Mouse (Mus musculus) bone marrow, adult 2 months (tissue): ENCODE data around the gene Trrap. TPM values are rescaled to one million over a fixed set of nuclear protein-coding genes. Genes with fewer than 3 reads are reported as not detected.

Experiments used
- H3K27ac ChIP-seq: fragments of 200-500 bp; 2 replicates; pipeline ENCODE4 v1.5.1; 2012; ENCODE audit warnings: low read depth, mild to moderate bottlenecking, control low read depth, inconsistent platforms, low read length; ENCODE audit not compliant: control insufficient read depth, poor library complexity, insufficient read depth
- H3K4me1 ChIP-seq: fragments of 200-500 bp; 2 replicates; pipeline ENCODE4 v1.6.1; 2011; ENCODE audit warnings: low read length; ENCODE audit not compliant: control insufficient read depth, insufficient read depth
- H3K4me3 ChIP-seq: fragments of 200-500 bp; replicated peaks from 2 replicates; pipeline ENCODE3; 2011; ENCODE audit warnings: mild to moderate bottlenecking, low read depth, low read length, control low read depth; ENCODE audit not compliant: control insufficient read depth
- CTCF ChIP-seq: fragments of 200-500 bp; IDR thresholded peaks from 2 replicates; pipeline ENCODE4 v1.5.1; 2011; ENCODE audit warnings: low read length, control low read depth; ENCODE audit not compliant: control insufficient read depth, insufficient read depth
- POLR2A ChIP-seq: fragments of 200-500 bp; IDR thresholded peaks from 2 replicates; pipeline ENCODE4 v1.6.1; 2011; ENCODE audit warnings: low read depth, mild to moderate bottlenecking, control low read depth, low read length, borderline replicate concordance; ENCODE audit not compliant: control insufficient read depth
- WGBS: fragments of 180-500 bp; shearing (Covaris S2); methylation state at CpG from one replicate; pipeline ENCODE4 v1.1.7; 2018; 5-methylcytosine and 5-hydroxymethylcytosine counted together
- polyA plus RNA-seq: library from polyadenylated mRNA; stranded (reverse); fragments of >200 nt; gene quantifications from 2 replicates; pipeline ENCODE4 v1.2.4, GENCODE M21; 2011; ENCODE audit warnings: low replicate concordance; ENCODE audit not compliant: missing spikeins, insufficient read depth, insufficient read length

Trrap gene
- polyA plus RNA-seq, 1 experiment: 39.9 TPM

DNA sequence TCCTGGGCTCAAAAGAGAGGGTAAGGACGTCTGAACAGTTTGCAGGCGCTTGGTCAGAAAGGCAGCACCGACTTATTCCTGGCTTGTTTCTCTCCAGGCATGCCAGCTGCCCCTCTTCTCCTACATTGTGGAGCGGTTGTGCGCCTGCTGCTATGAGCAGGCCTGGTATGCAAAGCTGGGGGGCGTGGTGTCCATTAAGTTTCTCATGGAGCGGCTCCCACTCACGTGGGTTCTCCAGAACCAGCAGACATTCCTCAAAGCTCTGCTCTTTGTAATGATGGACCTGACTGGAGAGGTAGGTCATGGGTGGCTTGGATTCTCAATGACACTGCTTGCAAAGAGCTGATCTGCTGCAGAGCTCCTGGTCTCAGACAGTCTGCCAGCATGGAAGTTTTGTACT, 35.5 kb downstream of the Trrap start:
- H3K27ac ChIP-seq: no peak overlapping the region
- 93% methylated on average over 8 of the region's 8 CpGs for WGBS
- H3K4me1 ChIP-seq: no peaks in the 10 kb centered on the region
- TF ChIP-seq CTCF (no peak), POLR2A (no peak)
- H3K4me3 ChIP-seq: no peak overlapping the region

DNA sequence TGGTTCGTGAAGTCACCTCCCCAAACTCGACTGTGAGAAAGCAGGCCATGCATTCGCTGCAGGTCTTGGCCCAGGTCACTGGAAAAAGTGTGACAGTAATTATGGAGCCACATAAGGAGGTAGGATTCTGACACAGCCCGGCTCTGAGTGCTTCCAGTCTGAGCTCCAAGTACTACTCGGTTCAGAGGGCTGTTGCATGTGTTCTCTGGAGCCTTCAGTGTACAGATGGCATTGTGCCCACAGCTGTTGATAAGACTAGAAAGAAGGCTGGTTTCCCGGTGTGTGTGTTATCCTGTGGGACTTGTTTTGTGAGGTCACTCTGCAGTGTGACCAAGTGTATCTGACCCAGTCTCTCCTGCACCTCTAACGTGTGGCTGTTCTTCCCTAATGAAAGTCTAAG, 36.6 kb downstream of the Trrap start:
- WGBS: 82% methylated on average over 7 of the region's 7 CpGs
- no peak for TF ChIP-seq CTCF
- no peak for TF ChIP-seq POLR2A
- Histone ChIP-seq H3K4me1 (no peaks in the 10 kb centered on the region), H3K27ac (no peak overlapping the region), H3K4me3 (no peak overlapping the region)

DNA sequence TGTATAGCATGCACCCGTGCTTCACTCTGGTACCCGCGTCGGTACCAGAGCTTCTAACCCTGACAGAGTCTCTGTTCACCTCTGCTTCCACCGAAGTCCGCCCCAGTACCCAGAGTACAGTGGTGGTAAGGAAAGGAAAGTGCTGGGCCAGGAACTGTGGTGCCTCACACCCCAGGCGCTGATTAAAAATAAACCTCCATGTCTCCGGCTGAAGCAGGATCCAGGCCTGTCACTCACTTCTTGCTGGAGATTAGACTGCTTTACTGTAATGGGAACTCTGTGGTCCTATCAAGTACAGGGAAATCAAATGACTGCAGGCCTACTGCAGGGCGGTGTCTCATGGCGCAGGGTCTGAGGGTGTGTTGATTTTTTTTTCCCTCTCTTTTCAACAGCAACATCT, 39.4 kb downstream of the Trrap start:
- H3K4me3 ChIP-seq: no peak overlapping the region
- TF ChIP-seq CTCF: no peak
- TF ChIP-seq POLR2A: no peak
- 89% methylated on average over 10 of the region's 10 CpGs for WGBS
- H3K27ac ChIP-seq: no peak overlapping the region
- no peaks in the 10 kb centered on the region for H3K4me1 ChIP-seq

DNA sequence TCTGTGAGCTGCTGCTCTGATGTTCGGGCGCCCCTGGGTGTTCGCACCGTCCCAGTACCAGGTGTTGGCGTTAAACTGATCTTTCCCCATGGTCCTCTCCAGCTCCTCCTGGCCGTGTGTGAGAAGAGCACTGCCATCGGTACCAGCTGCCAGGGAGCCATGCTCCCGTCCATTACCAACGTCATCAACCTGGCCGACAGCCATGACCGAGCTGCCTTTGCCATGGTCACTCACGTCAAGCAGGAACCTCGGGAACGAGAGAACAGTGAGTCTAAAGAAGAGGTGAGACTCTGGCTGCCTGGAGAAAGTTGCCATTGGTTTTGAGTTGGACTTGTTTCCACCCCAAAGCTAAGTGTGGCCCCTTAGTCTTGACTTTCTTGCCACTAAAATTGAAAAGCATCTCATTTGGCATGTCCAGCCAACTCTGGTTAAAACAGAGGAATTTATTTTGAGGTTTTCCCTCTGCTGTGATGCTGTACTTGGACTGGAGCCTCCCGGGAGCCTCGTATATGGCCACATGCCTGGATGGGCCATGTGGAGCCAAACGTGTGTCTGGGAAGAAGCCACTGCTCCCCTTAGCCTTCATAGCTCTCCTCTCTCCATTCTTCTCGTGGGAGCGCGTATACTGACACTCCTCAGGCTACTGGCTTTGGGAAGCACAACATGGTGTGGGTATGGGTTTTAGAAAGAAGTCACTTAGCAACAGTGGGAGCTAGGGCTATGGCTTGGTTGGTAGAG, 61.0 kb downstream of the Trrap start:
- H3K27ac ChIP-seq: no peak overlapping the region
- no peaks in the 10 kb centered on the region for H3K4me1 ChIP-seq
- no peak overlapping the region for H3K4me3 ChIP-seq
- TF ChIP-seq CTCF: no peak
- no peak for TF ChIP-seq POLR2A
- 93% methylated on average over 20 of the region's 20 CpGs for WGBS

- Histone ChIP-seq H3K4me3 (no peak overlapping the region), H3K4me1 (no peaks in the 10 kb centered on the region), H3K27ac (no peak overlapping the region)
- TF ChIP-seq POLR2A (no peak), CTCF (no peak)
- WGBS: 84% methylated on average over 4 of the region's 4 CpGs
These were observed 62.1 kb downstream of the Trrap start for GRCm38 (mm10) chr5:144829631-144830030.

DNA sequence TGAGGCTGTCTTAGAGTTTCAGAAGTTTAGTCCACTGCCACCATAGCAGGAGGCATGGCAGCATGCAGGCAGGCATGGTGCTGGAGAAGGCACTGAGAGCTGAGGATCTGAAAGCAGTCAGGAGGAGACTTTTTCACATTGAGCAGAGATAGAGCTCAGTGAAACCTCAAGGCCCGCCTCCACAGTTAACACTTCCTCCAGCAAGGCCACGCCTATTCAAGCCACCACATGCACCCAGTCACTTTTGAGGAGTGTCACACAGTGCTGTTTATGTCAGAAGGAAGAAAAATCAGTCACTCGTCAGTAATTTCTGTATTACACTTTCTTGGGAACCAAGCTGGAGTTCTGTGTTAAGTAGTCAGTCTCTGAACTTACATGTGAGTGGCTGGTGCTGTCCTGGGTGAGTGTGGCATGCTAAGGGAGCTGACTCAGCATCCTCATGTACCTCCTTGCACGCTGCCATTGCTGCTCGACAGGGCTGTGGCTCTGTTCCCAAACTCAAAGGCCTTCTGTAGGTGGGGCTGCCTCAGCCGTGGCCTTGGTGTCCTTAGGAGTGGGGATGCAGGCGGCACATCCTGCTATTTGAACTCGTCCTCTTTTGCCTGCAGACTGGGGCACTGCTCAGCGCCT, 64.4 kb downstream of the Trrap start:
- WGBS: 71% methylated on average over 9 of the region's 9 CpGs
- Histone ChIP-seq H3K27ac (no peak overlapping the region), H3K4me3 (no peak overlapping the region), H3K4me1 (no peaks in the 10 kb centered on the region)
- TF ChIP-seq CTCF (no peak), POLR2A (no peak)

- 87% methylated on average over 3 of the region's 3 CpGs for WGBS
- Histone ChIP-seq H3K27ac (no peak overlapping the region), H3K4me3 (no peak overlapping the region), H3K4me1 (no peaks in the 10 kb centered on the region)
- TF ChIP-seq POLR2A (no peak), CTCF (no peak)
These were observed 68.6 kb downstream of the Trrap start for GRCm38 (mm10) chr5:144836100-144836499.

DNA sequence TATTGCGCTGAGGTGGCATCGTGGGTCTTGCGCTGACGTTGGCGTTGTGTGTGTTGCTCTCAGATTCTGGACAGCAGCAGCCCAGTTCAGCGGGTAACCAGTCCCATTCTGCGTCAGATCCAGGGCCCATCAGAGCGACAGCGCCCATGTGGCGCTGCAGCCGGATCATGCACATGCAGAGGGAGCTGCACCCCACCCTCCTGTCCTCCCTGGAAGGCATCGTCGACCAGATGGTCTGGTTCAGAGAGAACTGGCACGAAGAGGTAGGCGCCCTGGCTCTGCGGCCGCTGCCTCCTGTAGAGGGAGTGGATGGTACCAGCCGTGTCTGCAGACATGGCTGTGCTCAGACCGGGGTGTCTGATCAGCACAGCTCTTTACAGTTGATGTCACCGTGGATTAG, 77.8 kb downstream of the Trrap start:
- no peak for TF ChIP-seq CTCF
- no peak for TF ChIP-seq POLR2A
- WGBS: 90% methylated on average over 20 of the region's 20 CpGs
- Histone ChIP-seq H3K4me1 (no peaks in the 10 kb centered on the region), H3K27ac (no peak overlapping the region), H3K4me3 (no peak overlapping the region)
